Mouse (Mus musculus): Measurements from ENCODE around the gene Usp40. TPM values are rescaled to one million over a fixed set of nuclear protein-coding genes. Genes with fewer than 3 reads are reported as not detected.

Gene Usp40
- polyA plus RNA-seq, 1 experiment from 2014 or later: 13.0 TPM

DNA sequence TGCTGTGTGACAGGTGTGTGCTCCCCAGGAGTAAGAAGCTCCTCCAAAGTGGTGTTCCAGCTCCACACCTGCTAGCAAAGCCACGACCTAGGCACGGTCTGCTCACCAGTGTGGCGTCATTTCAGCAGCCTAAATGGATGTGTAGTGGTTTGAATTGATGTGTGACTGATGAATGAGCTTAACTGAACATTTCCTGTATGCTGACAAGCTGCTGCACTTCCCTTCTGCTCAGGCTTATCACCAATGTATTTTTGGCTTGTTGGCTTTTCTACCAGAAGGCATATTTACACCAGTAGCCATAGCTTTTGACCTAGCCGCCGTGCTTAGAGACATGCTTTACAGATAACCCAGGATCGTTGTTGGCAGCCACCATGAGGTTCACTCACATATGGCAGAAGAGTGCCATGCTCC is 60.7 kb downstream of the Usp40 start:
- no peak for DNase-seq (ENCODE audit: low spot score)

DNA sequence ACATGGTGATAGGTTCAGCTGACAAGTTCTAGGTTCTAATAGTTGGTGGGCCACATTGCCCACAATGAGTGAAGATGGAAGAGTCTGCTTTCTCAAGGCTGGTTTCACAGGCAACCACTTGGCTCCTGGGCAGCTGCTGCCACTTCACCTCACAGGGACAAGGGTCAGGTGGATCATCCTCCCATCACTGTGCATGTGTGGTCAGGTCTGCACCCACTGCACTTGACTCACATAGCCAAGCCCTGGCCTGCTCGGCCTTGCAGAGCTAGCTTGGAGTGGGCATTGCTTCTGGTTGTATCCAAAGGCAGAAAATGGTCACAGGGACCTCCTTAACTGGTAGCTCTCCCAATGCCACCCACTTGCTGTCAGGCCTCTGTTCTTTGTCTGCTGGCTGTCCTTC is 66.6 kb downstream of the Usp40 start:
- no peak for DNase-seq (ENCODE audit: low spot score)

DNA sequence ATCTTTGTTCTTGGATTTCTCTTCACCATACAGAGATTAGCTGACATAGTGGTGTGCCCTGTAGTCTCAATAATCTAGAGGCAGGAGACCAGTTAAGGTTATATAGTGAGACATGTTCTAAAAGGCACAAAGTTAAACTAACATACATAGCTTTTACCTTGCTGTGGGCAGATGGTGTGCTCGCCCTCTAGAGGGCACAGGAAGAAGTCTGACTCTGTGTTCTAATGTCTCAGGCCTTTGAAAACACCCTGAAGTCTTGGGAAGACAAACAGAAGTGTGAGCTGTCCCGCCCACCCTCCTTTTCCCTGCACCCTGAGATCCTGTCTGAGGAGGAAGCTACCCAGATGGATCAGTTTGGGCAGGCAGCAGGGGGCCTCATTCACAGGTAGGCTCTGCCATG is 71.8 kb downstream of the Usp40 start:
- DNase-seq (ENCODE audit: low spot score): peak; percentile 51

DNA sequence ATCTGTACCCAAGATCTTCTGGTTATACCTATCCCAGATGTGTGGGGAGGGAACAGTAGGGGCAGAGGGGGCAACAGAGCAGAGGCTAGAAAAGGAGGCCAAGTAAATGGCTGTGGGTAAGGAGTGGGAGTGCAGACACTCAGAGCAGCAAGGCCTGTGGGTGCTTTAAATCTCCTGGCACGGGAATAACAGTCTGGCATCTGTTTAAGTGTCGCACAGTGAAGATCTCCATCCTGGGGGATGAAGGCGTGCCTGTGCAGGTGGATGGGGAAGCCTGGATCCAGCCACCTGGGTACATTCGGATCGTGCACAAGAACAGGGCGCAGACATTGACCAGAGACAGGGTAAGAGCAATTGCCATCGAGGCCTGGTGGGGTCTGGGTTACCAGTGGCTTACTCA is 72.3 kb downstream of the Usp40 start:
- DNase-seq (ENCODE audit: low spot score): peak; percentile 22

DNA sequence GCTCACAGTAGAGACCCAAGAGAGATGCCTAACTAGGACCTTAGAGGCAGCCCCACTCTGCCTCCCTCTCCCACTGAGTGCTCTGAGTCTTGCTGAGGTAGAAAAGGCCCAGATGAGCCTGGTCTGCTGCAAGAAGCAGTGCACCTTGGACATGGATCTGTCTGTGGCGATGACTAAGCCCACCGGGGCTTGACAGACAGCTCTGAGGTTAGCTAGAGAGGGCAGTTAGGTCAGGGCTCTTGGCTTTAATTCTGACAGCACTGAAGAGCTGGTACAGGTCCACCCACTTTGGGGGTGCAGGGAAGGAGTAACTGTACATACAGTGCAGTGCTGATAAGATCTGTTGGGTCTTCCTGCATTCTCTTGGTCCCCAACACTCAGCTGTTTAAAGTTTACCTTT is 72.8 kb downstream of the Usp40 start:
- no peak for DNase-seq (ENCODE audit: low spot score)

DNA sequence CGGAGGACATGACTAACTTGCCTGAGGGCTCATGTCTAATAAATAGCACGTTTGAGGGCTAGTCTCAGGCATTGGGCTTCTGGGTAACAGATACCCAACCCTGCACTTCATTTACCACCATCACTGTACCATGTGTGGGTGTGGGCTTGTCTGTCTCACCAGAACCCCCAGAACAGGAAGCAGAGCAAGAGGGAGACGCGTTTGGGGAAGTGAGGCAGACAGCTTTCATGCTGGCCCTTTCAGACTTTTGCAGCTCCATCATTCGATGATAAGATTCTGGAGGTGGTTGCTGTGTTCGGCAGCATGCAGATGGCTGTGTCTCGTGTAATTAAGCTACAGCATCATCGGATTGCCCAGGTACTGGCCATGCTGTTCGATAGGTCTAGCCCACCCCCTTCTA is 73.3 kb downstream of the Usp40 start:
- peak; percentile 13 for DNase-seq (ENCODE audit: low spot score)

DNA sequence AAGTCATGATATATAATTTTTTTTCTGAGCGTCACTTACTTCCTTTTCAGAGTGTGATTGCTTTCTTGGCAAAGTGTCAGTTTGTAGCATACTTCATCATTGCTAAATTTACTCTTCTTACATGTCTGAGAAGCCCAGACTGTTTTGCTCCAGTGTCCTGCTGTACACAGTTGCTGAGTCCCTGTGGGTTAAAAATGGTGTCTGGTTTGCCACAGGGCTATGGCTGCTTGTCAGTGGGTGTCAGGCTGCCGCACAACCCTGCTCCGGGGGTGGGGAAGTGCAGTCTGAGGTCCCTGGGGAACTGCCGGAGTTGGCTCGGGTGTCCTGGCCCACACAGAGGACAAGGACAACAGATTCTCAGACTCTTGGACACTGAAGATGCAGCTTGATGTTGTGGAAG is 75.3 kb downstream of the Usp40 start:
- DNase-seq (ENCODE audit: low spot score): no peak

DNA sequence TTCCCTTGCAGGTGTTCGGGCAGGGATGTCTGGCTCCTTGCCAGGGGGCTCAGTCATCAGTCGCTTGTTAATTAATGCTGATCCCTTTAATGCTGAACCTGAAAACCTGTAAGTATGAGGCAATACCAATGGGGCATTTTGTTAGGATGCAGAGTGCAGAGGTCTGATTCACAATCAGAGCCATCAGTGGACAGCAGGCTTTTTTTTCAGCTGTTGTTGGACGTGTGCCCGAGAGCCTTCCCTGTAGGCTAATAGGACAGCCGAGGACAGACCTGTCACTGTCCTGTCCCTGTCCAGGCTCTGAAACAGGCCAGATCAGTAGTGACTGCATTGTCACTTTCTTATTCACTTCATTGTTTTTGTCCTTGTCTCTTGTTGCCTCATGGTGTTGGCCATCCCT is 78.6 kb downstream of the Usp40 start:
- no peak for DNase-seq (ENCODE audit: low spot score)

DNA sequence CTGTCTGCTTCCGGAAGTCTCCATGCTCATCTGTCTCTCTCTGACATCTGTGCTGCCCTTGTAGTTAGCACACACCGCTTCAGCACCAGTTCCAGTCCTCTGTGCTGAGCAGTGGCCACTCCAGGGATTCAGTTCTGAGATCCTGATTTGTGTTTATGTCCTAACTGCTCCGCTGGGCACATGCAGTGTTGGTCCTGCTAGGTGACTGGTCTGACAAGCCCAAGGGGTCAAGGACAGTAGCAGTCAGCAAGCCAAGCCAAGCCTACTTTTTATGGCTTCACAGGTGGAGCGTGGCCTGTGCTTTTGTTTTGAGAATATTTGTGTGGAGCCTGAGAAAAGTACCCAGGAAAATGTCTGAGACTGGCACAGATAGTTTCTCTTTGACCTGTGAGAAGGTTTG is 83.5 kb downstream of the Usp40 start:
- DNase-seq (ENCODE audit: low spot score): no peak

DNA sequence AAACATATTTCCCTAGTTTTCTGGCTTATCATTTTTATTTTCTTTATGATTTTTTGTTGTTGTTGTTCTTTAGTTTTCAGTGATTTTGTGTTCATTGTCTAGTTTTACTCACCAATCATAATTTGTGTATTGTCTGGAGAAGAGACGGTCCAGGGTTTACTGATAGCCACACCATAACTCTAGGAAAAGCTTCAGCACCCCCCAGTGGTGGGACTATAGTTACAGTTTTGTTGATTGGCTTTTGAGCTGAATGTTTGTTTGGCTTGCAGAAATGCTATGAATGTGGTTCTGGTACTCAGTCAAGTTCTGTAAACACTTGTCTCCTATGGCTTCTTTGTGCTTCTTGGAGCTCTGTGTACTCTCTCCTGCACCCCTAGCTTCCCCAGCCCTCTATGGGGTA is 85.7 kb downstream of the Usp40 start:
- peak; percentile 40 for DNase-seq (ENCODE audit: low spot score)

DNA sequence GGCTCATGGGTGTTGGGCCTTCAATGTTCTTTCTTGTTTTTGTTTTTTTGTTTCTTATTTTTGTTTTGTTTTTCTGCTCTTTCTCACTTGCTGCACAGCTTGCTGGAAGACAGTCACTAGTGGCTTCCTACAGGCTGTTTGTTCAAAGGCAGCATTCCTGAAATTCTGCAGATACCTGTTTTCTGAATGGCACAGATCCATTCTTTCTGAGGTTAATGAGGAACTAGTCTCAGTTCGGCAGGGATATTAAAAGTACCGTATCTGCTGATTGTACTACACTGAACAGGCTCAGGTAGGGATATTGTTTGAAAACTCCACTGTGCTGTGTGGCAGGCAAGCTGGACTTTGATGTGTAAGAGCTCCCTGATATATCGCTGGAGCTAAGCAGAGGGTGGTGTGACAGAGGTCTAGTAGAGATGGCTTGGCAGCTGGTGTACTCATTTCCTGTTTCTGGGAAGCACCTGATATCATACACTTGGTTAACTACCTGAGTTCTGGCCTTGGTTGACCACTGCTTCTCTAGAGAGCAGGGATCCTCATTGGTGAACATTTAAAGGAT is 88.2 kb downstream of the Usp40 start:
- DNase-seq (ENCODE audit: low spot score): no peak

DNA sequence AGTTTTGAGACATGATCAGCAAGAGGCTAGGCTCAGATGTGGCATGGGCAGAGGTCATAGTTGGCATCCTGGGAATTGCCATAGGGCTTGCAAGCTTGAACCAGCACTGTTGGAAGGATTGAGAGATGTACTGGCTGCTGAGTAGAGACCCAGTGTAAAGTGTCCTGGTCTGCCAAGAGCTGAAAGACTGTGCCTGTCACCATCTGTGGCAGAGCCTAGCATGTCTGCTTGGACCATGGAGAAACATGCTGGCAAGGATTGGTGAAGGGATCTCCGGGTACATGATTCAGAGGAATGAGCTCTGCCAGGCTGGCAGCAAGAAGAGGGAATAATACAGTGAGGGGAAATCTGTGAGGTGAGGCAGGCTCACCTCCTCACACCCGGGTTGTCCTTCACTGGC is 90.3 kb downstream of the Usp40 start:
- DNase-seq (ENCODE audit: low spot score): no peak

DNA sequence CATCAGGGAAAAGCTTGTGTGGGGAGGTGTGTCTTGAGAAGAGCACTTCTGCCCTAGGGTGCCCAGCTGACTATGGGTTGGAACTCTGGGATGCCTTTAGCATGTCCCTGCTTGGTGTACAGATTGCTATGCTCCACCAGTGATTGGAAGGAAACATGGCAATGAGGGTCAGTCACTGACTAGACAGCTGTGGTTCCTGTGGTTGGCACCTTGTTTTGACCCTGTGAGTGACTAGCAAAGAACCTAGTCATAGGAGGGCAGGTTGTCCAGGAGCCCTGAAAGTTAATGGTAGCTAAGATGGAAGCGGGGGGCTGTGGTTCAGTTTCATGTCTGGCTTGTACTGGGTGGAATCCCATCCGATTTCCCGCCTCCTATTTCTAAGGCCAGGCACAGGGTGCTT is 91.0 kb downstream of the Usp40 start:
- no peak for DNase-seq (ENCODE audit: low spot score)

DNA sequence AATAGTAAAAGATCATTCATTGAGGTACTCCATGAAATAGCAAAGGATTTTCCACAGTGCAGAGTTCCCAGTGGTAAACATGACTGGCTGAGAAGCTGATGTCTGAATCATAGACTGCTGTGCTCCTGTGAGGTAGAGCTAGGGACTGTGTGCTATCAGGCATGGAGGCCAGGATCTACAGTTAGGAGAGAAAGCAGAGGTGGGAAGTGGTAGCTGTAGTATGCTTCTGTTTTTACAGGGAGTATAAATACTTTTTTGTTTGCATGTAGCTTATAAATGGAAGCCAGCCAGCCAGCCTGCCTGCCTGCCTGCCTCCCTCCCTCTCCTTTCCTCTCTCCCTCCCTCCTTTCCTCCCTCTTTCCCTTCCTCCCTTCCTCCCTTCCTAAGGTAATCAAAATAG is 95.0 kb downstream of the Usp40 start:
- no peak for DNase-seq (ENCODE audit: low spot score)

DNA sequence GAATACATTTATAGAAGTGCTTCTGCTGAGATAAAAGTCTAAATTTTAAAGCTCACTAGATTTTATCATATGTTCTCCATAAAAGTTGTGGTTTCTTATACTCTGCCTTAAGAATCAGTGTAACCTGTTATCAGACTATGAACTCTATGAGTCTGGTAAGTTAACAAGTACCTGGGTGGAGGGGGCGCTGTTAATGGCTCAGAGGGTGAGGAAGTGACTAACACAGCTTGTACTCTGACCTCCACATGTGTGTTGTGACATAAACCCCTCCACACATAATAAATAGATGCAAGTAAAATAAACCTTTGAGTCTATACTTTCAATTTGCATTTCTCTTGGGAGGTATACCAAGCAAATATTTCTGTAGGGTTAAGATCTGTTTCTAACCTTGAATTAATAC is 97.9 kb downstream of the Usp40 start:
- no peak for DNase-seq (ENCODE audit: low spot score)

DNA sequence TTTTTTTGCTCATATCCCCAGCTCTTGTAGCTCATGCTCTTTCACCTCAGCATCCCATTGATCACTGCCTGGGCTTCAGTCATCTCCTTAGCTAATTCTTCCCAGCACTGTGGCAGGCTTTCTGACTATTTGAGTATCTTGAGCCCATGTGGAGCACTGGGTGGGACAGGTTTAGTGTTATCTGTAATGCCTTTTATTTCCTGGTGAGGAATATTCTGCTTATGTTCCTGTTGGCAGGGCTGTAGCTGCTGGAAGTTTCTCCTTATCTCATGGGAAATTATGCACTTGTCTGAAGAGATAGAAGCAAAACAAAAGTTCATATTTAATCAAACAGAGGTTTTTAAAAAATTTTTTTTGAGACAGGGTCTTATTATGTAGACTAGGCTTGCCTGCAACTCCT is 98.8 kb downstream of the Usp40 start:
- no peak for DNase-seq (ENCODE audit: low spot score)

DNA sequence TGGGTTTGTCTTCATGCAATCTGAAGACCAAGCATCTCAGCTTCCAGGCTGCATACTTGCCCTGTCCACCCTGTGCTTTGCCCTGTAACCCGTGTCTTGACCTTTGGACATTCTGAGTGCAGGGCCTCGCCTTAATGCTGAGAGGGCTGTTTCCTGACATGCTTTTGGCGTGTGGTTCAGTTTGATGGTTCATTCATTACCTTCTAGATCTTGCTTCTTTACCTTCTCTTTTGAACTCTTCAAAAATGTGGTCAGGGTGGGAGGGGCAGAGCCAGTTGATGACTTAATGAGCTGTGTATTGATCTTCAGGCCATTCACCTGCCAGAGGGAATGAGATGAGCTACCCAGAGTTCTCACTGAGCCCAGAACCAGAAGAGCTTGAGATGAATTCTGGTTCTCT is 99.6 kb downstream of the Usp40 start:
- DNase-seq (ENCODE audit: low spot score): no peak

DNA sequence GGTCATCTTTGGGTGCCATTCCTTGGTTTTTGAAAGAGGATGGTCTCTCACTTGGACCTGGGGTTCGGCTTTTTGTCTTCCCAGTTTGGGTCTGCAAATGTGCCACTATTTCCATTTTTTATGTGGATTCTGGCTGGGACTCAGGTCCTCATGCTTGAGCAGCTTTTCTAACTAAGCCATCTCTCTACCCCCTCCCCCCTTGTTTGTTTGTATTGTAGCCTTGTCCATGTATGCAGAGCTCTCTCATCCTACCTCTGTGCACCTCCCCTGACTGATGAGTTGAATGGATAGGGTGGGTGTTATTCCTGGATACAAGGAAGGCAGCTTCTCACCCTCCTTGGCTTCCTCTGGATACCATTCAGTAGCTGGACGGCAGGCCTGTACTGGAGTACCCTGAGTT is 100.3 kb downstream of the Usp40 start:
- no peak for DNase-seq (ENCODE audit: low spot score)

DNA sequence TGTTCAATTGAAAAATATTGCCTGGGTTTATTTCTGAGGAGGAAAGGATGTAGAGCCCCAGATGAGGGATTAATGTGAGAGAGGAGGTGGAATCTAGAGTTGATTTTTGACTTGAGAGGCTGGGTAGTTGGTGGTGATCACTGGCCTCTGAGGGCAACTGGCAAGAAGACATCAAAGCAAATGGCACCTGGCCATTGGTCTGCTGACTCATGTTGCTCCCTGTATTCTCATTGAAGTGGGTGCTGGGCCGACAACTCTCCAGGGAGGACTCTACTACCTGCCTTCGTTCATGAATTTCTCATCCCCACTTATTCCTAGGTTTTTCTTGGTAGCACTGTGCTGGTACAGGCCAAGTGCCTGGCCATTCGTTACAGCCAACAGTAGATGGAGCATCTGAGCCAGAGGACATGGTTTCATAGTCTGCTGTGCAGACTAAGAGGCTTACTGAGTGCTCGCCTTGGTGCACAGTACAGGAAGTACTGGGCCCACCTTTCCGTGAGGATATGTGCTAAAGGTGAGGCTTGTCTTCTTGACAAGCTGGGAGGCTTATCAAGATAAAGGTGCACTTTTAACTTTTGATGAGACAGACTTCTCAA is 101.9 kb downstream of the Usp40 start:
- DNase-seq (ENCODE audit: low spot score): peak; percentile 47

DNA sequence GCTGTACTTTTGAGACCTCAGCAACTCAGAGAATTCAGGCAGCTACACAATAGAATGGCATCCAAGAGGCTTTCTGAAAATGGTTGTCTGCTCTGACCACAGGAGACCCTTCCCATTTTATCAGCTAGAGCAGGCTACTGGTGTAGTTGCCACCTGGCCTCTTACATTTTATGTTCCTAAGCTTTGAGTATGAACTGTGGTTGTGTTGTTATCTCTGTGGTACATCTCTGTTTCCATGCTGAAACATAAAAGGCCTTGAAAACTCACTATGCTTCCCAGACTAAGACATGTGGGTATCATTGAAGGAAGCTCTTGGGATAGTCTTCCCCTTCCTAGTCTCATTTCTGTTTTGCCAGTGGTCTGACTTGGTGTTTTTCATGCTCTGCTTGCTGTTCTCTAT is 106.2 kb downstream of the Usp40 start:
- DNase-seq (ENCODE audit: low spot score): peak; percentile 33

DNA sequence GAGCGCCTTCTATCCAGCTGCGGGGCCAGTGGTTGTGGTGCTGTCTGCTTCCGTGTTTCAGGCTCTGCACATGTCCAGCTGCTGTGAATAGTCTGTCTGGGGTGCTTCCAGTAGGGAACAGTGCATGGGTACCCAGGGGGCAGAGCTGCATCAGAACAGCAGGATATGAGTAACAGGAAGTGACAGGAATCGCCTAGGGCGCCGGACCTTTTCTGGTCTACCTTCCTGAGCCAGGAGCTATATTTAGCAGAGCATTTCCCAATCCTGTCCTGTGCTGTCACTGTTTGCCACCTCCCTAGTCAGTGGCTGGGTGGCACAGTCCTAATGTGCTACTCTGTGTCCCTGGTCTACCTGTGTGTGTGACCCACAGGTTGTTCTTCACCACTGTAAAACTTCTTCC is 107.4 kb downstream of the Usp40 start:
- DNase-seq (ENCODE audit: low spot score): peak; percentile 27

DNA sequence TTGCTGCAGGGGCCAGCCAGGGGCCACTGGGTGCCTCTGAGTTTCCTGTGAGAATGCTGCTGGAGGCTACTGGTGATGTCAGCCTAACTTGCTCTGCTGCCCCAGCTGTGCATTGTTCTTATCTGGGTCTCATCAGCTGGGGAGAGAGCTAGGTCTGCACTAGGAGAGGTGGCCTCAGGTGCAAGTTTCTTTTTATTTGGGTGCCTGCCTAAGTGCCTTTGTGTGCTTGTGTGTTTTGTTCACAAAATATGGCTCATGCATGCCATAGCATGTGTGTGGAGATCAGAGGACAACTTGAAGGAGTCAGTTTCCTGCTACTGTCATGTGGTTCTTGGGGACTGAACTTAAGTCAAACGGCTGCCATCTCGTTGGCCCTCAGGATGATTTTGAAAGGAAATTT is 108.7 kb downstream of the Usp40 start:
- peak; percentile 89 for DNase-seq (ENCODE audit: low spot score)

DNA sequence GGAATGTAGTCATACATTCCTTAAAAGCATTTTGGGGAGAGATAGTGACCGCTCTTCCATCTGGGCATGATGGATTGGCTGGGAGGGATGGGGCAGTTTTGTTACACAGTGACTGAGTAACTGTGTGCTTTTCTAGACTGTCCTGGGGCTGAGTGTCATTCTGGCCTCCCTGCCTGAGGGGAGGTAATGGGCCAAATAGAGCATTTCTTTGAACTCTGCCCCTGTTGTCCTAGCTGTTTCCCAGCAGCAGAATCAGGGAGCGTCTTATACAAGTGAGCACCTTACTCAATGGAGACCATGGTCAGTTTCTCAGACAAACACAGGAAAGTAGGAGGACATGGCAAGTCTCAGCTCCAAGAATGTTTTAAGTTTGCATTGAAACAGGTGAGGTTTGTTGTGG is 111.4 kb downstream of the Usp40 start:
- no peak for DNase-seq (ENCODE audit: low spot score)
